Mouse (Mus musculus) mouse trophoblast stem cell (cell line): ENCODE data around the gene Col11a2.

Experiments used
- in situ Hi-C, 2 experiments: fragments of 300-500 bp; cut with MseI, MboI; formaldehyde crosslinking; loops; 2 replicates in 1 of 2; 3 replicates in 1 of 2; pipeline ENCODE4 v1.15.1; 2025

Gene Col11a2

DNA sequence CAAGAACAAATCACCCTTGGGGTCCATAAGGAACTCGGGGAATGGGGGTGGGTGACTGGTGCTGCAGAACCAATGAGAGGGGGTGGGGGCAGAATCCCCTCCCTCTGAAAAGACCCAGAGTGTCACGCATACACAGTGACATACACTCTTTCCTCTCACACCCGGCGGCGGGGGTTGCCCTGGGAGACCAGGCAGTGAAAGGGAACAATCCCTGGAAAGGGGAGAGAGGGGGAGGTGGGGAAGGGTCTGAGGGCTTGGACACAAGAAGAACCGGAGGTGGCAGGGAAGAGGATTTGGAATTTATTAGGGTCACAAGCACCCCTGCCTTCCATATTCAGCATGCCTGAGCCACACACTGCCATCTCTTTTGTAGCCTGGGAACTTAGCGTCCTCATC is 13.5 kb upstream of the Col11a2 start:
- in situ Hi-C loops, result no loop called here

DNA sequence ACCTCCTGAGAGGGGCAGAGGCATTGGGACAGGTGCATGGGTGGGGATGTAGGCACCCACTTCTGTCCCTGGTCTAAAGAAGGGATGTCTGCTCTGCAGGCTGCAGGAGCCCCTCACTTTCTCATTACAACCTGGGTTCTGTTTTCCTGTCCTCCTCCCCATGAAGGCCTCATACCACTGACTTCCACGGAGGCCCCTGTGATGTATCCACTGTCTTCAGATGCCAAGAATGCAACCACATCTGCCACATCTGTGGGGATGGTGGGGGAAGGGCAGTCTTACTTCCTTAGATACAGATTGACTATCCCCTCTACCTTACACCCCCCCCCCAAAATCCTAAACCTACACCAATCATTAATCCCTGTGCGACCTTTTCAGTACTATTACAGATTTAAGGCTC is 13.0 kb upstream of the Col11a2 start:
- in situ Hi-C loops, result no loop called here

DNA sequence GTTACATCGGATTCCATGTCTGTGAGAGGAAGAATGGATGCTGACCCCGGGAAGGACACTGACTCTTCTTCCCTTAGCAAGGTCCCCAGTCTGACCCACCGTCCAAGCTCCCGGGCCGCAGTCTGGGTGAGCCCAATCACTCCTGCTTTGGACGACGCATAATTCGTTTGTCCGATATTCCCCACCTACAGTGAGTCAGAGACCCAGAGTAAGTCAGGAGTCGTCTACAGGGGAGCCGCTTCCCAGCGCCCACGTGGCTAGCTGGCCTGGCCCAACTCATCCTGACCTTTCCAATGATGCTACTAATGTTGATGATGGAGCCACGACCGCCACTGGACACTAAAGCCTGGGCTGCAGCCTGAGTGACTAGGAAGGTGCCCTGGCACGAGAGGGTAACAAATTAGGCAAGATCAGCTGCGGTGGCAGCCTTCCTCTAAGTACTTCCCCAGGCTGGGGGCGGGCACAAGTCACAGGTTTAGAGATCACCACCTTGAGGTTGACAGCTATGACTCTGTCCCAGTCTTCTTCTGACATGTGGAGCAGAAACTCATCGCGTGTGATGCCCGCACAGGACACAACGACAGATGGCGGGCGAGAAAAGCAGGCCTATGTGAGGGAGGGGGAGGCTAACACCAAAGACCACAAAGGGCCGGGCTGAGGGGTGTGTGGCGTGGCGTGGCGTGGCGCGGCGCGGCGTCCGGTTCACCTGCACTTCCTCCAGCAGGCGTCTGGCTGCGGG is 12.2 kb upstream of the Col11a2 start:
- in situ Hi-C loops, result no loop called here

DNA sequence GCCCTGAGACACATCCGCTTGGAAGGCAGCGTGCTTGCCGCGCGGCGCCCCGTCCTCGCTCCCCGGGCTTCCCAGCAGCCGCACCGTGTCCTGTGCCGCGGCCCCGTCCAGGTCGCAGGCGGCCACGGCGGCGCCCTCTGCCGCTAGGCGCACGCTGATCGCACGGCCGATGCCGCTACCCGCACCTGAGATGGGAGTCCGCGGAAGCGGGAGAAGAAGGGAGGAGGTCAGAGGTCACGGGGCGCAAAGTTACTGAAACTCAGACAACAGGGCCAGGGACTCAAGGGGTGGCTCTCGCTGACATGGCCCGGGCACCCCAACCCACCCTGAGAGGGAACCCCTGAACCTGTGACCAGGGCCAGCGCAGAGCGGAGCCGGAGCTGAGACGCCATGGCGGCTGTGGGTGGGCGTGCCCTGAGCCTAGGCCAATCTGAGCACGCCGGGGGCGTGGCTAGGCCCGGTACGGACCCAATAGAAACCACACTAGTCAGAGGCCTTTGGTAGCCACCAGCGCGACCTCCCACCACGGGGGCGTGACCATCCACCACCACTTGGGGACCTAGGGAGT is 11.5 kb upstream of the Col11a2 start, which contains the start of gene H2-Ke6:
TSS of gene H2-Ke6 (minus strand) at position 405 of the 568 bp plus-strand sequence.
- in situ Hi-C loops, result no loop called here

DNA sequence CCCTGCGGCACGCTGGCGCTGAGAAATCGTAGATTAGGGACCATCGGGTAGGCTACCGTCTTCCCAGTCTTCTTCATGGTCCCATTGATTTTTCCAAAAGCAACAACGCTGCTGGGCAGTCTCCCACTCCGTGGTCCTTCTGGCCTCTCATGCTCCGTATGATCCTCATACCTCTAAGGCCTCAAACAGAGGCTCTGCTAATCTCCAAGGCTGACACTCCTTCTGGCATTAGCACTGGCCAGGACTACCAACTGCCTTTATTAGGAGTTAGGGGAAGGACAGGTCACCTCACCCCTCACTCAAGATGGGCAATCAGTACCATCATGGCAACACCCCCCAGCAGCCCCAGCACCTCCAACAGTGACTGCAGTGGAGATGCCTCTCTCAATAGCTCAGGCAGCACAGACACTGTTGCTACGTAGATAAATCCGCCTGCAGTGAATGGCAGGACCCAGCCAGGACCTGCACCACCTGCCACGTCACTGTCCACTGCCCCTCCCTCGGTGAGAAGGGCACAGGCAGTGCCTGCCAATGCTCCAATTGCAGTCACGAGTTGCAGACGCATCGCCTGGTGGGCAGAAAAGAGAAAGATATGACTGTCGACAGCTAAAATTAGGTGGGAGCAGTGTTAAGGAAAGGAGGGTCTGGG is 10.6 kb upstream of the Col11a2 start:
- in situ Hi-C loops, result no loop called here

DNA sequence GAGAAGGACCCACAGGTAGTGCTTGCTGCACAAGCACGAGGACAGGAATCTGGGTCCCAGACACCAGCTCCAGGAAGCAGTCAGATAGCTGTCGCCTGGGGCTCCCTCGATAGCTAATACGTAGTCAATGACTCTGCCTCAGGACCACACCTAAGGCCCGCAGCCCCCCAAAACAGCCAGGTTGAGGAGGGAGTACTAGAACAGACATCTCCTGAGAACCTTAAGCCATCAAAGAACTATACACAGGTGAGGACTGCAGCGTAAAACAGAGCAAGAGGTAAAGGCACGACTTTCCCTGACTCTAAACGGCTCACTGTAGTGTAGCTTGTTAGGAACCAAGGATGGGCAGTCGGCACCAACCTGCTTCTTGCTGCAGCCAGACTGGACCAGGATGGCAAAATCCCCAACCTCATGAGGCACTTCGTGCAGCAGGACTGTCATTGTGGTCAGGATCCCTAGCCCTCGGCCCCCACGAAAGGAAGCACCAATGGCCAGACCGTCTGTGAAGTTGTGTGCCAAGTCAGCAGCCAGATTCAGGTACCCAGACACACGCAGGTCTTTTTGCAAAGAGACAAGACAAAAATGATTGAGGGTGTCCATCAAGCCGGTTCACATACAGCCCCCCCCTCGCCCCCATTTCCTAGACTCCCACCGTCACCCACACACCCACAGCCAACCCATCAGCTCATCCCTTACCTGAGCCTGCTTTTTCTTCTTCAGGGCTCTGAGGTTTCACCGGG is 9.9 kb upstream of the Col11a2 start:
- in situ Hi-C loops, result no loop called here

DNA sequence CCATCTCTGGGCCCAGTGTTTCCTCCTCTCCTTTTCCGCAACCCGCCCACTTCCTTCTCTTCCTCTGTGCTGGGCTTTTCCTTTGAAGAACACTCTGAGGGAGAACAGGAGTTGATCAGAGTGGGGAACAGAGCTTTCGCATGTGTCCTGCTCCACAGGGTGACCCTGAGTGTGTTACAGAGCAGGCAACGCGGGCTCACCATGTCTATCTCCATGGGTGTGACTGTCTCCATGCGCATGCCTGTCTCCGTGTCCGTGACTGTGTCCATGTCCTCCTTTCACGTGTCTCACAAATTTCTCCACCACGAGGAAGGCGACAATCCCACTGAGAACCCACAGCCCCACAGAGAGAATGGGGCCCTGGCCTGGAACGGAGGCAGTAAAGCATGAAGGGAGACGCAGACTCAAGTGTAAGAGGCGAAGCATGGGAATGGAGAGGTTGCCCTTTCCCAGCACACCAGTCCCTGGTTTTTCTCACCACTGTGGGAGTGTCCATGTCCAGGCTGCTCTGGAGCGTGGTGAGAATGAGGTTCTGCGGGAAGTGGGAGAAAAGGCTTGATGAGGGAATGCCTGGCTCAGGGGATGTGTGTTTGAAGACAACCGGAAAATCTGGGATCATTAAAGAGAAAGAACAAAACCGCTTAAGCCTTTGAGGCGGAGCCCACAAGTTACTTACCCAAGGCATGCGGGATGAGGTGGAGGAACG is 9.2 kb upstream of the Col11a2 start:
- in situ Hi-C loops, result no loop called here

DNA sequence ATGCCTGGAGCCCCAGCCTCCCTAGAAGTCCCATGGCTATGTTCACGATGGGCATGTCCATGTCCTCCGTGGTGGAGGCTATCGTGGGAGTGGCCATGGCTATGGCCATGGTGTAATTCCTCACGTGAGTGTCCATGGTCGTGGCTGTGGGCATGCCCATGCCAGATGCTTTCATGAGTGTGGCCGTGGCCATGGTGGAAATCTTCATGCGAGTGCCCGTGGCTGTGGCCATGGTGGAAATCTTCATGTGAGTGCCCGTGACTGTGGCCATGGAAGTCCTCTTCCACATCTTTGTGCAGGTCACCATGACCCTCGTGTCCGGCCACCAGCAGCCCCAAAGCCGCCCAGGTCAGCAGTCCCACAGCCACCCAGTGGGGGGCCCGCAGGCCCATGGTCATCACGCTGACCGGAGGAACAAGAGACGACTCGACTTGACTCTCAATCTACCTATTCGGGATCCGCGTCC is 8.3 kb upstream of the Col11a2 start:
- in situ Hi-C loops, result no loop called here

DNA sequence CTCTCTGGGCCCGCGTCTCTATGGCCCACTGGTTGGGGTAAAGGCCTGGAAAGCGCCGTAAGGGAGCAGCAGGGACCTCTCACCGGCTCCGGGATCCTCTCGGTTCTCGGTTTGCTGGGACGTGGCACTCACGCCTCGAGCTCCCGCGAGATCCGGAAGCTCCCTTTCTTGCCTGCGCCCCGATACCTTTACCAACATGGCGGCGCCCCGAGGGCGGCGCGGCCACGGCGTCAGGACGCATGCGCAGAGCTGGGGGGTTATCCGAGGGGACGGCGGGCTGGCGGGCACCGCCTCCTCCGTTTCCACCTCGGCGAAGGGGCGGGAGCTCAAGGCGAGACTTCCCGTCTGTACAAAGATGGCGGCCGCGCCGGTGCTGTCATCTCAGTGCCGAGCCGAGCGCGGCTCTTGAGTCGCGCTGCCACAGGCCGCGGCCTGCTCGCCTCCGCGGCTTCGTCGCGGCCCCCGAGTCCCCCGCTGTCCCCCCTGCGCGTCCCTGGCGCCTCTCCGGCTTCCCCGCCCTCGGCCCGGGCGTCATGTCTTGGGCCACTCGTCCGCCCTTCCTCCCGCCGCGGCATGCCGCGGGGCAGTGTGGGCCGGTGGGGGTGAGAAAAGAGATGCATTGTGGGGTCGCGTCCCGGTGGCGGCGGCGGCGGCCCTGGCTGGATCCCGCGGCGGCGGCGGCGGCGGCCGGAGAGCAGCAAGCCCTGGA is 7.6 kb upstream of the Col11a2 start, which contains the start of the genes Slc39a7 and Rxrb:
TSS of gene Slc39a7 (minus strand) at position 218 of the 709 bp plus-strand sequence.
TSS of gene Rxrb (plus strand) at position 348 of the 709 bp plus-strand sequence.
- in situ Hi-C loops, result no loop called here

DNA sequence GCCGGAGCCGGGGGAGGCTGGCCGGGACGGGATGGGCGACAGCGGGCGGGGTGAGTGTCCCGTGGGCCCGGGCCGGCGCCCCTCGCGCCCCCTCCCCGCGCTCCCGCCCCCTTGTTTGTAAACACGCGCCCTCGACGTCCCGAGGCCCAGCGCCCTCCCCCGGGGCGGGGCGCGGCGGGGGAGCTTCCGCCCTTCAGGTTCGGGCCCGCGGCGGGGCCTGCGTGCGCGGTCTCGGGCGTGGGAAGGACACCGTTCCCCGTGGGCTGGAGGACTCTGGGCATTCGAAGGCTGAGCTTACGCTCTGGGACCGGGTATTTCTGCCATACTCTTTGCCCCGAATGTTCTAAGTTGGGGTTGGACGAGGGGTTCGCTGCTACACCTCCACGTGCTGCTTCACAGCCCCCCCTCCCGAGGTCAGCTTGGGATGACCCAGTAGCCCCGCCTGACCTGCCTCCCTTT is 7.0 kb upstream of the Col11a2 start:
- in situ Hi-C loops, result no loop called here

DNA sequence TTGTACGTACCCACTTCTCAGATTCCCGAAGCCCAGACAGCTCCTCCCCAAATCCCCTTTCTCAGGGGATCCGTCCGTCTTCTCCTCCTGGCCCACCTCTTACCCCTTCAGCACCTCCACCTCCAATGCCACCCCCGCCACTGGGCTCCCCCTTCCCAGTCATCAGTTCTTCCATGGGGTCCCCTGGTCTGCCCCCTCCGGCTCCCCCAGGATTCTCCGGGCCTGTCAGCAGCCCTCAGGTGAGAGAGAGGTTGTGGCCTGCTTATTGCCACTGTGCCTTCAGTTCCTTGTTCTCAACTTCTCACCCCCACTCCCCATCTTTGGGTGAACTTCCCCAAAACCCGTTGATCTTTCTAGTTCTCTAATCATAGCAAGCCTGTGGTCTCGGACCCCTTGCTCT is 6.4 kb upstream of the Col11a2 start:
- in situ Hi-C loops, result no loop called here

DNA sequence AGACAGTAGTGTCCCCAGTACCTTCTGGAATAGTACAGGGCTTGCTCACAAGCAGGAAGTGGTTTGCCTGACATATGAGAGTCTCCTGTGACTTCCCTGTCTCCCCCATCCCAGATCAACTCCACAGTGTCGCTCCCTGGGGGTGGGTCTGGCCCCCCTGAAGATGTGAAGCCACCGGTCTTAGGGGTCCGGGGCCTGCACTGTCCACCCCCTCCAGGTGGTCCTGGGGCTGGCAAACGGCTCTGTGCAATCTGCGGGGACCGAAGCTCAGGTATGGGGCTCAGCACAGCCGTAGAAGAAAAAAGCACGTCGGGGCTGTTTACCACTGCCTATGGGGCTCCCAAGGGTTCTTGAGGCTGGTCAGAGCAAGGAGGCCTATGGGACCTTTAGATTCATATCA is 5.8 kb upstream of the Col11a2 start:
- in situ Hi-C loops, result no loop called here

DNA sequence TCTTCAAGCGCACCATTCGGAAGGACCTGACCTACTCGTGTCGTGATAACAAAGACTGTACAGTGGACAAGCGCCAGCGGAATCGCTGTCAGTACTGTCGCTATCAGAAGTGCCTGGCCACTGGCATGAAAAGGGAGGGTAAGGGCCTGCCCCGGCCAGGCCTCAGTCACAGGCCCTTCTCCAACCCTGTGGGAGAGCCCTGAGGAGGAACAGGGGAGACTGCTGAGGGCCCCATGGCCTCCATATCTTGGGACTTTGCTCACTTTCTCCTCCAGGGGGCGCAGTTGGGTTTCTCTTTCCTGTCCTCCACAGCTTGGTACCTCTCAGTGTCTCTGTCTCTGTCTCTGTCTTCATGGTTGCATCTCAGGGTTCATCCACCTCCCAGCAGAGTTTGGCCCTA is 5.2 kb upstream of the Col11a2 start:
- in situ Hi-C loops, result no loop called here

DNA sequence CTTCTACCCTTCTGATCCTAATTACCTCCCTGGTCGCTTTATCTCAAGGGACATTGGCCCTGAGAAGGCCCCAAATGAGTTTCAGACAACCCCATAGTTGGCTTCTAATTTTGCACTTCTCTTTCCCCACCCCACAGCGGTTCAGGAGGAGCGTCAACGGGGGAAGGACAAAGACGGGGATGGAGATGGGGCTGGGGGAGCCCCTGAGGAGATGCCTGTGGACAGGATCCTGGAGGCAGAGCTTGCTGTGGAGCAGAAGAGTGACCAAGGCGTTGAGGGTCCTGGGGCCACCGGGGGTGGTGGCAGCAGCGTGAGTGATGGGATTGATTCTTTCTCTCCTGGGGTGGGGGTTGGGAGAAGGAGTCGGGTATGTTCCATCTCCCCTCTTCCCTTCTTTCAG is 3.7 kb upstream of the Col11a2 start:
- in situ Hi-C loops, result no loop called here

DNA sequence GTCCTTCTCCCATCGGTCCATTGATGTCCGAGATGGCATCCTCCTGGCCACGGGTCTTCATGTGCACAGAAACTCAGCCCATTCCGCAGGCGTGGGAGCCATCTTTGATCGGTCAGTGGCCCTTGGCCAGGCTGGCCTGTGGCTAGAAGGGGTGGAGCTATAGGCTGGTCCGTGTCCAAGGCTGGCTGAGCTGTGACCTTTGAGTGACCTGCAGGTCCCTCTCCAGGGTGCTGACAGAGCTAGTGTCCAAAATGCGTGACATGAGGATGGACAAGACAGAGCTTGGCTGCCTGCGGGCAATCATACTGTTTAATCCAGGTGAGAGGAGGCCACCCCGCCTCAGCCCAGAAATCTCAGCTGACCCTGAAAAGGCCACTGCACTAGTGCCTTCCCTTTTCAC is 2.6 kb upstream of the Col11a2 start:
- in situ Hi-C loops, result no loop called here

DNA sequence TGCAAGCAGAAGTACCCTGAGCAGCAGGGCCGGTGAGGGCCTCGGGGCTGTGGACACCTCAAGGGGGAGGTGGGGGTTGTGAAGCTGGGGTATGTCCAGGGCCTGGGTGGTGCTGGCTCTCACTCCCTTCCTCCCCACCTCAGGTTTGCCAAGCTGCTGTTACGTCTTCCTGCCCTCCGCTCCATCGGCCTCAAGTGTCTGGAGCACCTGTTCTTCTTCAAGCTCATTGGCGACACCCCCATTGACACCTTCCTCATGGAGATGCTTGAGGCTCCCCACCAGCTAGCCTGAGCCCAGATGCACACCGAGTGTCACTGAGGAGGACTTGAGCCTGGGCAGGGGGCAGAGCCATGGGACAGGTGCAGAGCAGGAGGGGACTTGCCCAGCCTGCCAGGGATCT is 2.0 kb upstream of the Col11a2 start:
- in situ Hi-C loops, result no loop called here

DNA sequence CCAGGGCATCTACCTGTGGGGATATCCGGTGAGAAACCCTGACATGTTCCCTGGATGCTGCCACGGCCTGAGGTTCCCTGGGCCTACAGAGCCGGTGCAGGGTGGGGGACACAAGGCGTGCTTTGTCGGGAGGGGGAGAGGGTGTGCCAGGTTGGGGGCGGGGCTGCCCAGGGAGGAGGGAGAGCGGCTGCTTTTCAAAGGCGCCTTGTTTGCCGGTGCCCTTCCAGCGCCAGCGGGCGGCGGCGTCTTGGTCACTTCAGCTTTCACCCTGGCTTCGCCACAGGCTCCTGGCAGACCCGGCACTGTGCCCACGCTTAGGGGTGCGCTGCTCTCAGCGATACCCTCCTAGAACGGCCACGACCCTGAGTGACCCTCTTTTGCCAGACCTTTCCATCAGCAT is 797 bp upstream of the Col11a2 start:
- in situ Hi-C loops, result no loop called here

DNA sequence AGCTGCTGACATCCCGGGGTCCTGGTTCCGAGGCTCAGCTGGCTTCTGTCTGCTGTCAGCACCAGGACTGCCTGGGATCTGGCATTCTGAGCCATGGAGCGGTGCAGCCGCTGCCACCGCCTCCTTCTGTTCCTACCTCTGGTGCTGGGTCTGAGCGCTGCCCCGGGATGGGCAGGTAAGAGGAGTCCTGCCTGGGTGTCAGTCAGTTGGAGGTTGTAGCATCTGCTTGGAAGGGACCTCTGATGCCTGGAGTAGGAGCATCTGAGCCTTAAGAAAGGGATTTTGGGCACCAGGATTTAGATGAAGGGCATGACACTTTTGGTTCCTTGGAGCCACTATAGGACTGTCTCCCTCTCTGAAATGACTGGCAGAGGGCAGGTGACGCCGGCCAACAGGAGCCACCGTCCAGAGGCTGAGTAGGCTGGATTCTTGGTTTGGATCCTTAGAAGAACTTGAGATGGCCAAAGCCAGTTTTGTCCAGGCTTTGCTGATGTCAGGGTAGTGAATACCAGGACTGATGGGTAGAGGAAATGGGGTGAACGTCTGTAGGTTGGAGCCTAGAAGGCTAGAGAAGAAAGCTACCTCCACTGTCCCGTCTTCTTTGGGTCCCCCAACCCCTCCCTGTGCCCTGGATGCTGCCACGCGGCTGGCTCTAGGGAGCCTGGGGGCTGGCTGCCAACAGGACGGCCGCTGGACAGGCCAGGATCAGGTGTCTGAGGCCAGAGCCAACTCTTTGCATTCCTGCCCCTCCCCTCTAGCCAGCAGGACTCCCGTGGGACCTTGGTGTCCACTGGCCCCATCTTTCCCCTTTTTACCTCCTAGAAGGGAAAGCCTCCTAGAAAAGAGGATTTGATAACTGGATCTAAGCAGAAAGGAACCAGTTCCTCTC is 569 bp downstream of the Col11a2 start:
- in situ Hi-C loops, result no loop called here

DNA sequence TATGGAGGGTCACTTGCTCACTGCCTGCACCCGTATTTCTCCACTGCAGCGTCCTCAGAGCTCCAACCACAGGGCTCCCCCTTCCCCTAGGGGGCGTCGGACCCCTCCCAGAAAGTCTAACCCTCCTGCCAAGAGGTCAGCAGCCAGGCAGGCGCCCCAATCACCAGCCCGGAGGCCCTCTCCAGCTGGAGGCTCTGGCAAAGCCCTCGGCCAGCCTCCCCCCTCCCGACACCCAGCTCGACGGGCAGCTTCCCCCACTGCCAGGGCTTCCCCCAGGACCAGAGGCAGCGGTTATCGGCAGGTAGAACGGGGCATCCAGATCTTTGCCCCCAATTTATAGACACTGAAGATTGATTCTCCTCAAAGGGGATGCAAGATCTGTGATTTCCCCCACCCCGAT is 6.7 kb downstream of the Col11a2 start:
- in situ Hi-C loops, result no loop called here
